Mouse (Mus musculus): ENCODE data around the gene Dag1.

Dag1 gene

GRCm38 (mm10) chr9:108188511-108188910, 75.2 kb downstream of the Dag1 start:
- DNase-seq (ENCODE audit: low spot score in 2 of 2) = no peak

- DNase-seq (ENCODE audit: low spot score in 2 of 2) = no peak
Observed at GRCm38 (mm10) chr9:108187616-108188015, 76.1 kb downstream of the Dag1 start.

- DNase-seq (ENCODE audit: low spot score in 2 of 2) = no peak
Observed at GRCm38 (mm10) chr9:108185786-108186185, 78.0 kb downstream of the Dag1 start.

GRCm38 (mm10) chr9:108183531-108183994, 80.2 kb downstream of the Dag1 start:
- no peak for DNase-seq (ENCODE audit: low spot score in 2 of 2)

GRCm38 (mm10) chr9:108182806-108183506, 80.8 kb downstream of the Dag1 start:
- no peak for DNase-seq (ENCODE audit: low spot score in 2 of 2)

GRCm38 (mm10) chr9:108178391-108178790, 85.4 kb downstream of the Dag1 start:
- no peak for DNase-seq (ENCODE audit: low spot score in 2 of 2)

GRCm38 (mm10) chr9:108175116-108175838, 88.5 kb downstream of the Dag1 start:
- DNase-seq (ENCODE audit: low spot score in 2 of 2) = no peak

- no peak for DNase-seq (ENCODE audit: low spot score in 2 of 2)
Observed at GRCm38 (mm10) chr9:108172777-108173350, 90.9 kb downstream of the Dag1 start.

GRCm38 (mm10) chr9:108169751-108170150, 94.0 kb downstream of the Dag1 start:
- DNase-seq (ENCODE audit: low spot score in 2 of 2) = no peak

GRCm38 (mm10) chr9:108165143-108165542, 98.6 kb downstream of the Dag1 start:
- no peak for DNase-seq (ENCODE audit: low spot score in 2 of 2)

- DNase-seq (ENCODE audit: low spot score in 2 of 2) = no peak
Observed at GRCm38 (mm10) chr9:108163646-108164284, 100.0 kb downstream of the Dag1 start.

- no peak for DNase-seq (ENCODE audit: low spot score in 2 of 2)
Observed at GRCm38 (mm10) chr9:108157891-108158290, 105.9 kb downstream of the Dag1 start.

- DNase-seq (ENCODE audit: low spot score in 2 of 2) = no peak
Observed at GRCm38 (mm10) chr9:108157451-108157850, 106.3 kb downstream of the Dag1 start.

- no peak for DNase-seq (ENCODE audit: low spot score in 2 of 2)
Observed at GRCm38 (mm10) chr9:108156786-108157185, 107.0 kb downstream of the Dag1 start.

GRCm38 (mm10) chr9:108154814-108155213, 108.9 kb downstream of the Dag1 start:
- DNase-seq (ENCODE audit: low spot score in 2 of 2) = no peak

All from spleen, postnatal 10 days (tissue).